Mouse (Mus musculus) urinary bladder, adult 2 months (tissue): ENCODE results near the gene Zdhhc24. TPM values are rescaled to one million over a fixed set of nuclear protein-coding genes. Genes with fewer than 3 reads are reported as not detected.
"Not testable (repeated sequence)": the region's sequence is repeated elsewhere in the genome, so short reads cannot be mapped to it uniquely, and the experiment has no call there.

Experiments used
- DNase-seq: peaks from one replicate; pipeline ENCODE4 v3.0.0; 2022; ENCODE audit warnings: low spot score
- polyA plus RNA-seq: library from polyadenylated mRNA; depleted of rRNA; stranded (reverse); fragments of >200 nt; gene quantifications from 2 replicates; pipeline ENCODE4 v1.2.3, GENCODE M21; 2012; rRNA removed

Zdhhc24 gene
- polyA plus RNA-seq, result 15.1 and 22.3 TPM in 2 replicates

DNA sequence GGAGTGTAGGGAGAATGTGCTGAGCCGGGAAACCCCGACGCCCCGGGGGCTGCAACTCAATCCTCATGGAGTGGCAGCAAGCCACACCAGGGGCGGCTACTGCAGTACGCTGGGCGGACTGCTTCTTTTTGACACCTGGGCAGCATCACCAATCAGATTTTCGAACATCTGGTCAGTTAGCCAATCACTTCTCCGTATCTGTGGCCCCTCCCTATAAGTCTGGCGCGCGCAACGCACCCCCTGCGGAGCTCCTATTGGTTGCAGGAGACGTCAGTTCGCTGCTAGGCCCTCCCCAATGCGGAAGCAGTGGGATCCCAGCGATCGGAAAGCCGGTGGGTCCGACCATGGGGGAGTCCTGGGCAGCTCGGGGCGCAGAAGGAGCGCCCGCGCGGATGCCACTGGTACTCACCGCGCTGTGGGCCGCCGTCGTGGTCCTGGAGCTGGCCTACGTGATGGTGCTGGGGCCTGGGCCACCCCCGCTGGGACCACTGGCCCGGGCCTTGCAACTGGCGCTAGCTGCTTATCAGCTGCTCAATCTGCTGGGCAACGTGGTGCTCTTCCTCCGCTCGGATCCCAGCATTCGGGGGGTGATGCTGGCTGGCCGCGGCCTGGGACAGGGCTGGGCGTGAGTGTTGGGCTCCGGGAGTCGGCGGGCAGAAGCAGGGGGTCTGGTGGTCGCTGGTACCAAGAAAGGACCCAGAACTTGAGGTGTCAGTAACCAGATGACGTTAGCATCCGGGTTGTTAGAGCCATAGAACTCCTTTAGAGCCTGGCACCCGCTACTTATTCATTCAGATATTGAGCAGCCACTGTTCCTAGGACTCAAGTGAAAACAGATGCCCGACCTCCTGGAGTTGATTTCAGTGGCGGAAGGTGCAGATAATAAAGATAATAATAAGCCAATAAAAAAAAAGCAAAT is at the start of gene Zdhhc24:
TSS of gene Zdhhc24 (plus strand) at position 264 of the 919 bp plus-strand sequence.
- DNase-seq, result peak; percentile 97

DNA sequence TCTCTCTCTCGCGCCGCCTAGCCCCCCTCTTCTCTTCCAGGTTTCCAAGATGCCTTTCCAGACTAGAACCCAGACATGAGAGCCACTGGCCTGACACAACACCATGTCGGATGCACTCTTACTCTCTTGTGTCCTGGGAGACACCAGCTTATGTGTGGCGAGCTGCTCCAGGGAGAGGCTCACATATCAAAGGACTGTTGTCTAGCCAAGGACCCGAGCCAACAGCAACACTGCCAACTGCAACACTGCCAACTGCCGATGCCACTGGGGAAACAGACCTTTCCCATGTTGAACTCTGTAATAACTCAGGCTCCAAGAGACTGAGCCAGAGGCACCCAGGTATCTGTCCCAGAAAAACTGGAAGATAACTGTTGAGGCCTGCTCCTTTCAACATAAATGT is 49.3 kb upstream of the Zdhhc24 start:
- DNase-seq, result no peak

DNA sequence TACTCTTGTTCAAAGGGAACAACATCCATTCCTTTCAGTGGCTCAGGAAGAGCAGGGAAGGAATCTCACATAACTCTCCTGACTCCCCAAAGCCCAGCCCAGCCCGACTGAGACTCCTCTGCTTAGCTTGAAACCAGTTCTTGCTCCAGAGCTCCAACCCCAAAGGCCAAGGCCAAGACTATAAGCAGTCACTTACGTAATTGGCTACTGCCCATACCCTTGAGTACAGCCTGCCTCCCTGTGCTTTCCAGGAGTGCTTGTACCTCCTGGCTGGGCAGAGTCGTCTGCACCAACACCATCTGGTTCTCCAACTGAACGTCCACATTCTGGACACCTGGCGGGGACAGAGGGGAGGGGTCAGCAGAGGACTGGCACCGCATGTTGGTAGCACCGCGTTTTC is 44.5 kb upstream of the Zdhhc24 start:
- DNase-seq, result no peak

DNA sequence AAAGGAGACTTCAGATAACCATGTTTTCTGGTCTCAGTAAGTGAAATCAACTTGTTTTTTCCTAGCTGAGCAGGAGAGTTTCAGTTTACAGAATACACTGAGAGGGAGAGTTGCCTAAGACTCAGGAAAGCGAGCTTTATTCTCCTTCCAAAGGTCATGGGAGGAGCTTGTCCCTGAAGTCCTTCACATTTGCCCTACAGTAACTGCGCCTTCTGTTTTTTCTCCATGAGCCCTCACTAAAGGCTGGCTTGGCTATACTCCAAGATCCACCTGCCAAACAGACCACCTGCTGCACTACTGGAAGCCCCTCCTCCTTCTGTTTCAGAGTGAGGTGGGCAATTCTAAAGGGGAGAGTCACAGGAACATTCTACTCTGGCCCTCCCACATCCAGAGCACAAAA is 42.4 kb upstream of the Zdhhc24 start:
- DNase-seq, result no peak

DNA sequence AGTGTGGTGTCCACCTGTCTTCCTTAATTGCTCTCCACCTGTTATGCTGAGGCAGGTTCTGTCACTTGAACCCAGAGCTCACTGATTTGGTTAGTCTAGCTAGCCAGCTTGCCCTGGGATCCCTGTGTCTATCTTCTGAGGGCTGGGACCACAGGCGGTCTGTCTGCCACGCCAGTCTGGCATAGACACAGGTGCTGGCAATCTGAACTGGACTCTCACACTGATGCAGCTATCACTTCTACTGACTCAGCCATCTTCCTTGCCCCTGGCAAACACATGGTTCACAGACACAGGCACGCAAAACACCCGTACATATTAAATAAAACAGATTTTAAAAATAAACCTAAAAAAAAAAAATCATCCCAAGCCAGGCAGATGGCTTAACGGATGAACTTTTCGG is 41.4 kb upstream of the Zdhhc24 start:
- no peak for DNase-seq

DNA sequence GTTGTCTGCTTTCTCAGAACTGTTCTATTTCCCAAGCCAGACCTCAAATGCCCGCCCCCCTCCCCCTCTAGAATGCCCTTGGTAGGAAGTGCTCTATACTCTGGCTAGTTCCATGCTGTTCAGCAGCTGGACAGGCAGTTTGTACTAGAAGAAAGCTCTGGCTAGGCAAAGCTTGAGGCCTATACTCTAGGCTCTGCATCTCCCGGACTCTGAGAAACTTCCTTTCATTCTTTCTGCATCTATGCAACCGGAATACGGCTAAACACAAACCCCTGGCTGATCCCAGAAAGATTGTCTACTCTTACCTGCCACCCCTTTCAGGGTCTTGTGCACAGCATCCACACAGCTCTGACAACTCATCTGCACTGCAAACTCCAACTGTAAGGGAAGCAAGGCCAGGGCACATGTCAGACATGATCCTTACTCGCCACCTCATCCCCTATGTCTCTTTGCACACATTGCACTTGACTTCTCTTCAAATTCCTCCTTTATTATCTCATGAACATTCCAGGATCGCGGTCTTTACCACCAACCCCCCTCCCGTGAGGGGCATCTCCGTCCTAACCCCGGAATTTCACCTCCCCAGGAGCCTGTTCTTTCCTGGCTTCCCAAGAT is 39.8 kb upstream of the Zdhhc24 start:
- no peak for DNase-seq

DNA sequence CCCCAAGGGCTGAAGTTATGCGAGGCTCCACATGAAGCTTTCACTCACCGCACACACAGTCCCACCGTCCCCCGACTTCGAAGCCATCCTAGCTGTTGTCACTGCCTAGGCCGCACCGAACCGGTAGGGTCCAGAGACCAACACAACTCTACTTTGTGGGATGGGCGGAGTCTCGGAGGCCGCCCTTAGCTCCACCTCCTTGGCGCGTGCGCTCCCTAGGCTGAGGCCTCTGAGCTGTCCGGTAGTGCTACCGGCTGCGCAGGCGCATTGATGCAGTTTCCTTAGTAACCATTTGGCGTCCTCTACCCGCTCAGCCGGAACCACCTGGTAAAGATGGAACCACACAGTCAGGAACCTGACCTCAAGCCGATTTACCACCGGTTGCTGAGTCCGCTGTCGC is 39.3 kb upstream of the Zdhhc24 start, which contains the start of the genes Ccs and Ccdc87:
TSS of gene Ccs (minus strand) at position 184 of the 400 bp plus-strand sequence.
TSS of gene Ccdc87 (plus strand) at position 218 of the 400 bp plus-strand sequence.
- DNase-seq, result peak; percentile 84

DNA sequence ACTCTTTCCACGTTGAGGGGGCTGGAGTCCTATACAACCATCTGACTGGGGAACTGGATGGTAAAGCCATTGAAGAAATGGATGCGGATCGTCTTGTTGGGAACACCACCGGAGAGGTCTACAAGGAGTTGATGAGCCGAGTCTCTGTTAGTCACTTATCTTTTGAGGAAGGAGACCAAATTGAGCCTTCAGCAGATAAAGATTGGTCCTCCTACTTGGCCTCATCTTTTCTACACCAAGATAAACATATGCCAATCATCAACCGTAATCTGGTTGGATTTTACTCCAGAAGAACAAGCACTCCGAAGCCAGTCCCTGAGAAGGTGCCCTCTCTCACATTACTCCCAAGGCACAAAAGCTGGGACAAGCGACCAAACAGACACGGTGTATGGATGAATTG is 37.6 kb upstream of the Zdhhc24 start:
- DNase-seq, result no peak

DNA sequence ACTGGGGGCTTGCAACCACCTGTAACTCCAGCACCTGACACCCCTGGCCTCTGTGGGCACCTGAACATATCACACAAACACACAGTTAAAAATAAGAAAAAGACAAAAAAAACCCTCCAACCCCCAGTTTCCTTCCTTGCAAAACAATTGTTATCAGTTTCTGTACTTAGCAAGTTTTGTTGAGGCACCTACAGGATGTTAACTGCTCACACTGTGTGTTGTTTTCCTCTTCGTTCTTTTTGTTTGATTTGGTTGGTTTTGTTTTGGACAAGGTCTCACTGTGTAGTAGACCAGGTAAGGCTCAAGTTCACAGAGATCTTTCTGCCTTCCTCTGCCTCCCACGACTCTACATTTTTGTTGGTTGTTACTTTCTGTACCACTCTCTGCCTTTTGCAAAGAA is 35.9 kb upstream of the Zdhhc24 start:
- no peak for DNase-seq

DNA sequence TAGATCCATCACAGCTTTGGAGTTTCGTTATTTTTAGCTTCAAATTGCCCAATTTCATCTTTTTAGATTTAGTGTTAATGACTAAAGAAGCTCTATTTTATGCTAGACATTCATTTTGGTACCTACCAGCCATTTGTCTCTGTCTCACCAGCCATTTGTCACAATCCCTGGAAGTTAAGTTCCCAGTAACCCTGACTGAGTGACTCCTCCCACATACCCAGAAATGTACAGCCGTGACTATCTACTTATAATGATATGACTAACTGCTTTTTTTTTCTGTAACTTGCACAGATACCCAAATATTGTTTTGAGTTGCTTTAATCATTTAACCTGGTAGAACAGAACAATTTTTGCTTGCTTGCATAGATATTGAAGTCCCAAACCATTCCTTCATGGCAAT is 32.6 kb upstream of the Zdhhc24 start:
- DNase-seq, result no peak

DNA sequence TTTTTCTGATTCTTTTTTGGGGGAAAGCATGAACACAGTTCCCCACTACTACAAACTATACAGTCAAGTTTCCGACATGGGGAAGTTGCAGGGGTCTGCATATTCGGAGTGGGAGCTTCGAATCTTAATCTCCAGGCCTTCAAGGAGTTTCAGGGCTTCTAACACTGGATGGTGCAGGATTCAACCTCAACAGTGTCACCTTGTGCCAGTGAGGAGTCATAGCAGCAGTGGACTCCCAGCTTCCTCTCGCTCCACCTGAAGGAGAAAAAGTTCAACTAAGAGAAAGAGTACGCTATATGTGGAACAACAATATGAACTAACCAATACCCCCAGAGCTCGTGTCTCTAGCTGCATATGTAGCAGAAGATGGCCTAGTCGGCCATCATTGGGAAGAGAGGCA is 31.0 kb upstream of the Zdhhc24 start:
- DNase-seq, result no peak

DNA sequence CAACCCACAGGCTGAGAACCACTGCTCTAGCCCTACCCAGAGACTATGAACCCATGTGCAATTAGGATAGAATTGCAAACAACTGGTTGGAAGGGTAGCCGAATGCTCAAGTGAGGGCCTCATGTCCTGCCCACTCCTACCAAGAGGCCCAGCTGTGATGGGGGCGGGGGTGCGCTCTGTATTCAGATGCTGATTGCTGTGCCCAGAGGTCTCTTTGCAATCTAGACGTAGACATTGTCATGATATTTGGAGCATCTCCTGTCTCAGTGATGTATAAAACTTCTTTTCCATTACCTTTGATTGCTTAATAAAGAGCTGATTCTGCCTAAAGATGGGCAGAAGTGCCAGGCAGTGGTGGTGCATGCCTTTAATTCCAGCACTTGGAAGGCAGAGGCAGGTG is 28.7 kb upstream of the Zdhhc24 start:
- no peak for DNase-seq

DNA sequence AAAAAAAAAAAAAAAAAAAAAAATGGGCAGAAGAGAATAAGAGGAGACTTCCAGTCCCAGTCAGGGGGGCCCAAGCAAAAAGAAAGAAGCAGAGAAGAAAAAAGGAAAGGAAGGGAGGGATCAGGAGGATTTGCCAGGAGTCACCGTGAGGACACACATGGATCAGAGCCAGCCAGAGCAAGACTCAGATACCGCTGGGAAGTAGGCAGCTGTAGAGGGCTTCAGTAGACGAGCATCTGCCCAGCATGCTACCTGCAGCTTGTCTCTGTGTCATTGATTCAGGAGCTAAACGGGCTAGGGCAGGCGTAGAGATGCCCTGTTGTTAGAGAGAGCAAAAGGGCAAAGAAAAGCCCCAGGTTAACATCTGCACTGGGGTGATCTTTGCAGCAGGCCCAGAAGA is 28.2 kb upstream of the Zdhhc24 start:
- DNase-seq, result no peak

DNA sequence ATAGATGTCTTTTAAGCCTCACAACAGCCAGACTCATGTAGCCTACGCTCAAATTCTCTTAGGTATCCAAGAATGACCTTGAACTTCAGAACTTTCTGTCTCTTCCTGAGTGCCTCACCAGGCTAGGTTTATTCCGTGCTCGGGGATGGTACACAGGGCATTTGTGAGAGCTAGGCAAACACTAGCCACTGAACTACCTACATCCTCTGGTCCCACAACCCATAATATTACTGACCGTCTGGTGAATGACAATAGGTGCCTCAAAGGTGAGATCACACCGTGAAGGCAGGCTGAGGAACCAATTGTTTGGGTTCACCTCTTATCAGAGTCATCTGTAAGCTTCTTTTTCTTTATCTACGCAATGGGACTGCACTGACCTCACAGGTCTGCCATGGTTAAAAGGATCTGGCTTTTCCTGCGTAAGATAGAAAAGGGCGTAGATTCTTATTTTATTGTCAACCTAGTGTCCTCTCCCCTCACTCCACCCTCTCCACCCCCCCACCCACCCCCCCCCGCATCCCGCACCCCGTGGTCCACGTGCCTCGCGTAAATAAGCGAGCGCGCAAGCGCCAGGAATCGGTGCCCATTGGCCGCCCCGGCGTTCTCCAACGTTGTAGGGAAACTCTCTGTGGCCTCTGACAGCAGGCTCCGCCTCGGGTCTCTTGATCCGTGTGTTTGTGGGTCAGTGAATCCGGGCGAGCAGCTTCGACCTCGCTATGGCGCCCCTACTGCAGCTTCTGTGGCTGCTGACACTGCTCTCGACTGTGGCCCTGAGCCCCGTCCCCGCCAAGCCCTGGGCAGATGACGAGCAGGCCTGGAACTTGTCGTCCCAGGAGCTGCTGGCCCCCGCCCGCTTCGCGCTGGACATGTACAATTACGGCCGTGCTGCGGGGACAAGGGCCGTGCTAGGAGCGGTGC is 23.7 kb upstream of the Zdhhc24 start, which contains the start of gene Ctsf:
TSS of gene Ctsf (plus strand) at position 579 of the 918 bp plus-strand sequence.
- peak; percentile 77 for DNase-seq

DNA sequence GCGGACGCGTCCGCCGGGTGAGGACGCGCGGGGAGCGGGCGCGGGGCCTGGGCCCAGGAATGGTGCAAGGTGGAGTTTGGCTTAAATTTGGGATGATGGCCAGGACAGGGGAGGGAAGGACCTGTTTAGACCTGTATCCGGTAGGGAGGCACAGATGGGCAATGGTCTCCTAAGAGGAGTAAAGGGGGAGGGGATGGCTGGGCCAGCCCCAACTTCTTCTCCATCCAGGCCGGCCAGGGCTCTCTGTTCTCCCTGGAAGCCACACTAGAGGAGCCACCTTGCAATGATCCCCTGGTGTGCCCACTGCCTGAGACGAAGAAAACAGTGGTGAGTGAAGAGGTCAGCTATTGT is 23.0 kb upstream of the Zdhhc24 start:
- no peak for DNase-seq

DNA sequence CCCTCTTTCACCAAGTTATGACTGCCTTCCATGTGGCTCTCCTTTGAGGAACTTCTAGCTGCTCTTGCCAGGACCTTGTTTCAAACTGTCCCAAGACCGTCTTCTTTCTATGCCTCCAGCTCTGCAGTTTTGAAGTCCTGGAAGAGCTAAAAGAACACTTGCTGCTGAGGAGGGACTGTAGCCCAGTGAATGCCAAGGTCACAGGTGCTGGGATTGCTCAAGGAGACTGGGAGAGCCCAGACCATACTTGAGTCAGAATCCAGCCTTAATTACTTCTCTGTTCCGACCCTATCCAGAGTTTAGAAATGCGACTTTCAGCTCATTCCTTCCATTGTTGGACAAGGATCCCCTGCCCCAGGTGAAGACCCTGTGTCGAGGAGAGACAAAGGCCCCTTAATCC is 22.5 kb upstream of the Zdhhc24 start:
- no peak for DNase-seq

DNA sequence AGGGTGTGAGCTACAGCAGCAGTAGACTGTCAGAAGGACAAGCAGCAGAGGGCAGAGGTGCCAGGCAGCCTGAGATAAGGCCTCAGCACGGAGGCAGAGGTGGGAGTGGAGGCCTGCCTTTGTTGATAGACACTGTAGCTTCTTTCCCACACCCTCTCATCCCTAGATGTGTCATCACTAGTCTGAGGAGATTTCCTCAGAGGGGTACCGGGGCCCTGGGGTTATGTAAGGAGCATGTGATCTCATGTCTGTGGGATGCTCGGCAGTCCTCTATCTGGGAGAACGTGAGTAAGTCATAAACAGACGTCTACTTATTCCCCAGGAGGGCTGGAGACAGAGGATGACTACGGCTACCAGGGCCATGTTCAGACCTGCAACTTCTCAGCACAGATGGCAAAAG is 19.4 kb upstream of the Zdhhc24 start:
- no peak for DNase-seq

DNA sequence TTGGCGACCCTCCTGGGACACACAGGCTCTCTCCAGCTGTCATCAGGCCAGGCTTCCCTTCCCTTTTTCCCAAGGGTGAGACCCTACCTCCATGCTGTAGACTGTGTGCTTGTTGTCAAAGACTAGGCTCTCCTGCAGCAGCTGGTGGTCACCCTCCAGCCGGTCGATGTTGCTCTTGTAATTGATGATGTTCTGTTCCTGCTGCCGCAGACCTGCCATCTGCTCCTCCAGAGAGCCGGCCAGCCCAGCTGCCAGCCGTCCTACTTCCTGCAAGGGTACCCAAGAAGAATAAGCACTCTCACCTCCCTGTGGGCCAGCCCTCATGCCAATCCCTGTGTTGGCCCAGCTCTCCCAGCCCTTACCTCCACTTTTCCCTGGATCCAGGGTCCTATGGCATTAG is 15.4 kb upstream of the Zdhhc24 start:
- DNase-seq, result no peak

DNA sequence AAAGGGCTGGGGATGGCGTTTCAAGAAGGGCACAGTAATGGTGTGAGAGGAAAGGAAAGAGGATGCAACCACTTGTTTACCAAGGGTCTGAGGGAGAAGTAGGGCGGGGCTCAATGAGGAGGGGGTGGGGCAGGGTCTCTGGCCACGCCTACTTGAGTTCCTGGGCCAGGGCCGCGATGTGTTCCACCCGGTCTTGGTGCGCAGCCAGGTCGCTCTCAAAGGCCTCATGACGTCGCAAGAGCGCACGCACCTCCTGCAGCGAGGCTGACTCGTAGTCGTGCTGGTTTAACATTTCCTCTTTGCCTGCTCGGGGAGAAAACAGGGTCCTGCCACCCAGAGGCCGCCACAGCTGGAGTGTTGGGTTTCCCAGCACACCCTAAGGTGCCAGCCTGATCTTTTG is 13.3 kb upstream of the Zdhhc24 start:
- DNase-seq, result no peak

DNA sequence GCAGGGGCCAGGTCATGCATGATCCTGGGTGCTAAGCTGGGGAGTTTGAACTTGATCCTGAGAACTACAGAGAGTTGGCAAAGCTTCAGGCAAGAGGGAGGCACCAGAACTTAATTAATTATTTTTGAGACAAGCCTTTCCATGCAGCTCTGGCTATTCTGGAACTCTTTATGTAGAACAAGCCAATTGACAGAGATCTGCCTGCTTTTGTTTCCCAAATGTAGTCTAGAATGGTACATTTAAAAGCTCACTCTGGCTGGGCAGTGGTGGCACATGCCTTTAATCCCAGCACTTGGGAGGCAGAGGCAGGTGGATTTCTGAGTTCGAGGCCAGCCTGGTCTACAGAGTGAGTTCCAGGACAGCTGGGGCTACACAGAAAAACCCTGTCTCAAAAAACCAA is 3.9 kb upstream of the Zdhhc24 start:
- not testable (repeated sequence) for DNase-seq

DNA sequence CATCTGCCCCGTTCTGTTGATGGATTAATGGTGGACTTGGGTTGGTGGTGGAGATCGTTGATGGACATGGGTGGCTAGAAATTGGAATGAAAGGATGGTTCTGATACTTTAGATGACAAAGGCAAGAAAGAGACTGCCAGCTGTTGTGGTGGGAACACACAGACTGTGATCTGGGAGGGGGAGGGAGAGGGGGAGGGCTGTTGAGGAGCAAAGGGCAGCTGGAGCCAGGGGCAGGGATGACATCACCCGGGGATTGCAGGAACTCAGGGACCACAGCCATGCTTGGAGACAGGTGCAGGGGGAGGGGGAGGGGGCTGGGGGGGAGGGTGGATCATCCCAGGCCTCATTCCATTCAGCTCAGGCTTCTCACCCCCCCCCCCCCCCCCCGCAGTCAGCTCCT is 2.2 kb upstream of the Zdhhc24 start:
- no peak for DNase-seq

DNA sequence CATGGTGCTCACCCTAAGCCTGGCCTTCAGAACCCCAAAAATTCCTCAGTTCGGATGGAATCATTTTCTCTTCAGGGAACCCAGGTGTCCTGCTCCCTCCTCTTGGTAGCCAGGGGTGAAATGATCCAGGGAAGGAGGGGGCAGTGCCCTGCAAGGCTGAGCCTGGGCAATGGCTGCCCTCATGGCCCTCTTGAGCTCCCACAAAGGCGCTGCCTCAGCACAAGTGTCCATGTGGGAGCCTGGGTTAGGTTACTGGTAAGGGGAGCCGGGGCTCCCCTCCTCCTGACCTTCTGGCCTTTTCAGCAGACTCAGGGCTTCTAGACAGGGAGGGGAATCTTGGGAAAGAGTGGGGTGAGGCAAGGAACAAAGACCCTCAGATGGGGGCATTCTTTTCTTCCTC is 1.7 kb upstream of the Zdhhc24 start:
- DNase-seq, result no peak
